Mouse (Mus musculus): ENCODE measurements at regions not wholly inside any gene's neighbourhood (a gene's known extent, or its start where the extent isn't known, plus 50 kb on each side); places are given as distances from the start of the nearest gene placed in this dataset.

- Histone ChIP-seq H3K27me3 (ENCODE audit: control insufficient read depth, insufficient read depth, low read length) (peaks cover 2% of the 10 kb centered on the region; the same call in 1 of the 2 replicates), H3K4me3 (ENCODE audit: insufficient read depth, low read depth, low read length) (no peak overlapping the region), H3K4me1 (ENCODE audit: control insufficient read depth, insufficient read depth, low read length) (peaks cover 4% of the 10 kb centered on the region; the same call in 1 of the 2 replicates), H3K27ac (replicated peaks; ENCODE audit: insufficient read depth, low read depth, low read length) (no peak overlapping the region), H3K79me2 (ENCODE audit: control insufficient read depth, insufficient read depth, low read length) (no peaks in the 10 kb centered on the region), H3K36me3 (ENCODE audit: control insufficient read depth, insufficient read depth, low read length) (no peaks in the 10 kb centered on the region), H3K9ac (ENCODE audit: low read depth, low read length) (no peak overlapping the region)
- TF ChIP-seq POLR2A (IDR thresholded peaks at IDR 0.05; ENCODE audit: extremely low read depth, insufficient read depth, low read length) (no peak), CTCF (IDR thresholded peaks at IDR 0.05; ENCODE audit: low read depth, low read length) (no peak)
- WGBS, result 64% methylated on average over 4 of the region's 4 CpGs
- DNase-seq (ENCODE audit: extremely low read depth, low read depth, low spot score), result peak; percentile 50
These were observed 223.8 kb downstream of the Lipi start for GRCm38 (mm10) chr16:75362095-75362494.

- no peak overlapping the region for H3K27ac ChIP-seq (replicated peaks; ENCODE audit: insufficient read depth, low read depth, low read length)
- 14% methylated on average over 4 of the region's 4 CpGs for WGBS
- no peak overlapping the region for H3K4me3 ChIP-seq (ENCODE audit: insufficient read depth, low read depth, low read length)
- no peaks in the 10 kb centered on the region for H3K79me2 ChIP-seq (ENCODE audit: control insufficient read depth, insufficient read depth, low read length)
- DNase-seq (ENCODE audit: extremely low read depth, low read depth, low spot score), result peak; percentile 92
- peaks cover 4% of the 10 kb centered on the region; the same call in 1 of the 2 replicates for H3K4me1 ChIP-seq (ENCODE audit: control insufficient read depth, insufficient read depth, low read length)
- no peak overlapping the region for H3K9ac ChIP-seq (ENCODE audit: low read depth, low read length)
- no peak for TF ChIP-seq CTCF (IDR thresholded peaks at IDR 0.05; ENCODE audit: low read depth, low read length)
- TF ChIP-seq POLR2A (IDR thresholded peaks at IDR 0.05; ENCODE audit: extremely low read depth, insufficient read depth, low read length), result no peak
- peaks cover 2% of the 10 kb centered on the region; the same call in 1 of the 2 replicates for H3K27me3 ChIP-seq (ENCODE audit: control insufficient read depth, insufficient read depth, low read length)
- H3K36me3 ChIP-seq (ENCODE audit: control insufficient read depth, insufficient read depth, low read length), result no peaks in the 10 kb centered on the region
These were observed 225.1 kb downstream of the Lipi start for GRCm38 (mm10) chr16:75360791-75361190.

DNA sequence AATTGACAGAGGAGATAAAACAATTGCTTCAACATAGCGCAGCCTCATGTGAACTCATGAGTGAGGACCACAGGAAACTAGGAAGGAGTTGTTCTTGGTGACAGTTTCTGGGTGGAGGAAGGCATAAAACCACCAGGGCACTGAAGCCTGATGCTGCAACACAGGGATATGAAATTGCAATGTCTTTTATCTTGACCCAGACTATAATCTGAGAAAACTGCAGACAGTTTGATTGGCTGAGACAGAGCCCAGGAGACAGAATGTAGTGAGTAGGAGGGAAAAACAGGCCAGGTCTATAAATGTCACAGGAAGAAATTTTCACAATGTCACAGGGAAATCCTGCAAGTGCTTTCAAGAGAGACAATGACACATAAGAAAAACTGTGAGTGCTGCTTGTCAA is 232.5 kb downstream of the Lipi start:
- Histone ChIP-seq H3K9ac (ENCODE audit: low read depth, low read length) (no peak overlapping the region), H3K79me2 (ENCODE audit: control insufficient read depth, insufficient read depth, low read length) (no peaks in the 10 kb centered on the region), H3K36me3 (ENCODE audit: control insufficient read depth, insufficient read depth, low read length) (no peaks in the 10 kb centered on the region), H3K4me3 (ENCODE audit: insufficient read depth, low read depth, low read length) (no peak overlapping the region), H3K27ac (replicated peaks; ENCODE audit: insufficient read depth, low read depth, low read length) (no peak overlapping the region), H3K4me1 (ENCODE audit: control insufficient read depth, insufficient read depth, low read length) (no peaks in the 10 kb centered on the region), H3K27me3 (ENCODE audit: control insufficient read depth, insufficient read depth, low read length) (peaks cover 4% of the 10 kb centered on the region; the same call in 1 of the 2 replicates)
- TF ChIP-seq POLR2A (IDR thresholded peaks at IDR 0.05; ENCODE audit: extremely low read depth, insufficient read depth, low read length), result no peak
- no peak for TF ChIP-seq CTCF (IDR thresholded peaks at IDR 0.05; ENCODE audit: low read depth, low read length)
- 93% methylated on average over 1 of the region's 1 CpGs for WGBS
- DNase-seq (ENCODE audit: extremely low read depth, low read depth, low spot score), result no peak

DNA sequence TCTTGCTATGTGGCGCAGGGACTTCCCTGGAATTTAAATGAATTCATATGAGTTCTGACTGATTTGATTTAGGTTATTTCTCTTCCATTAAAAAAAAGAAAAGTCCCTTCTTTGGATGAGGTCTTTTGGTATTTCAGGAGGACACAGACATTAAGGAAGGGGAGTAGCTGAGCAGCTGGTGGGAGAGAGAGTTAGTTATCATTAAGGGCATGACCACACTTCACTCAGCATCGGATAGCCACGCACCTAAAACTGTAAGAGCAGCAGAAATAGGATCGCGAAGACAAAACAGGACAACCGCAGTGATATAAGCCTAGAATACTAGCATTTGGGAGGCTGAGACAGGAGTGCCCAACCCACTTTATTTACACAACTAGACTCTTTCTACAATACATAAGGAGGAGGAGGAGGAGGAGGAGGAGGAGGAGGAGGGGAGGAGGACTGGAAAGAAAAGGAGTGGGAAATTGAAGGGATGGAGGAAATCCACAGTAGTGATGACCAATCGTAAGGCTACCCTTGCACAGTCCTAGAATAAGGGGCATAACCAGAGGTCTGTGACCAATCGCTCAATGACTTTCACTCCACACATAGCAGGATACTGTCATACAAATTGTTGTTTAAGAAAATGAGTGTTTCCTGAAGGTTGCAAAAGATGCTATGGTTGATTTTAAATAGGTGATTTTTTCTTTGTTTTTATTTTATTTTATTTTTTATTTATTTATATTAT is 241.5 kb downstream of the Lipi start:
- WGBS, result 87% methylated on average over 8 of the region's 8 CpGs
- no peaks in the 10 kb centered on the region for H3K36me3 ChIP-seq (ENCODE audit: control insufficient read depth, insufficient read depth, low read length)
- no peaks in the 10 kb centered on the region; the same call in 1 of the 2 replicates for H3K27me3 ChIP-seq (ENCODE audit: control insufficient read depth, insufficient read depth, low read length)

GRCm38 (mm10) chr16:75343028-75343901 is 242.6 kb downstream of the Lipi start:
- no peak overlapping the region for H3K4me3 ChIP-seq (ENCODE audit: insufficient read depth, low read depth, low read length)
- no peak overlapping the region for H3K9ac ChIP-seq (ENCODE audit: low read depth, low read length)
- no peaks in the 10 kb centered on the region; the same call in 1 of the 2 replicates for H3K27me3 ChIP-seq (ENCODE audit: control insufficient read depth, insufficient read depth, low read length)
- no peaks in the 10 kb centered on the region for H3K79me2 ChIP-seq (ENCODE audit: control insufficient read depth, insufficient read depth, low read length)
- no peak overlapping the region for H3K27ac ChIP-seq (replicated peaks; ENCODE audit: insufficient read depth, low read depth, low read length)
- TF ChIP-seq CTCF (IDR thresholded peaks at IDR 0.05; ENCODE audit: low read depth, low read length), result 0 out of 2 replicates have a peak, but pooled peaks have one; percentile 6
- no peak for TF ChIP-seq POLR2A (IDR thresholded peaks at IDR 0.05; ENCODE audit: extremely low read depth, insufficient read depth, low read length)
- DNase-seq (ENCODE audit: extremely low read depth, low read depth, low spot score), result peak; percentile 19
- no peaks in the 10 kb centered on the region for H3K36me3 ChIP-seq (ENCODE audit: control insufficient read depth, insufficient read depth, low read length)
- WGBS, result 46% methylated on average over 11 of the region's 11 CpGs
- H3K4me1 ChIP-seq (ENCODE audit: control insufficient read depth, insufficient read depth, low read length), result no peaks in the 10 kb centered on the region

More for the DNA sequence above, 241.5 kb downstream of the Lipi start:
- Histone ChIP-seq H3K4me1 (ENCODE audit: control insufficient read depth, insufficient read depth, low read length) (no peaks in the 10 kb centered on the region), H3K4me3 (ENCODE audit: insufficient read depth, low read depth, low read length) (no peak overlapping the region), H3K9ac (ENCODE audit: low read depth, low read length) (no peak overlapping the region), H3K27ac (replicated peaks; ENCODE audit: insufficient read depth, low read depth, low read length) (no peak overlapping the region), H3K79me2 (ENCODE audit: control insufficient read depth, insufficient read depth, low read length) (no peaks in the 10 kb centered on the region)
- TF ChIP-seq CTCF (IDR thresholded peaks at IDR 0.05; ENCODE audit: low read depth, low read length), result no peak
- TF ChIP-seq POLR2A (IDR thresholded peaks at IDR 0.05; ENCODE audit: extremely low read depth, insufficient read depth, low read length), result no peak
- DNase-seq (ENCODE audit: extremely low read depth, low read depth, low spot score), result no peak

Measured in liver, adult 2 months (tissue).